Mouse (Mus musculus) thymus, postnatal 25 days (tissue): ENCODE results near the gene Pdpn.
"Not testable (repeated sequence)": the region's sequence is repeated elsewhere in the genome, so short reads cannot be mapped to it uniquely, and the experiment has no call there.

Experiments
- DNase-seq: peaks from one replicate; pipeline ENCODE4 v3.0.0; 2022

The Pdpn gene

DNA sequence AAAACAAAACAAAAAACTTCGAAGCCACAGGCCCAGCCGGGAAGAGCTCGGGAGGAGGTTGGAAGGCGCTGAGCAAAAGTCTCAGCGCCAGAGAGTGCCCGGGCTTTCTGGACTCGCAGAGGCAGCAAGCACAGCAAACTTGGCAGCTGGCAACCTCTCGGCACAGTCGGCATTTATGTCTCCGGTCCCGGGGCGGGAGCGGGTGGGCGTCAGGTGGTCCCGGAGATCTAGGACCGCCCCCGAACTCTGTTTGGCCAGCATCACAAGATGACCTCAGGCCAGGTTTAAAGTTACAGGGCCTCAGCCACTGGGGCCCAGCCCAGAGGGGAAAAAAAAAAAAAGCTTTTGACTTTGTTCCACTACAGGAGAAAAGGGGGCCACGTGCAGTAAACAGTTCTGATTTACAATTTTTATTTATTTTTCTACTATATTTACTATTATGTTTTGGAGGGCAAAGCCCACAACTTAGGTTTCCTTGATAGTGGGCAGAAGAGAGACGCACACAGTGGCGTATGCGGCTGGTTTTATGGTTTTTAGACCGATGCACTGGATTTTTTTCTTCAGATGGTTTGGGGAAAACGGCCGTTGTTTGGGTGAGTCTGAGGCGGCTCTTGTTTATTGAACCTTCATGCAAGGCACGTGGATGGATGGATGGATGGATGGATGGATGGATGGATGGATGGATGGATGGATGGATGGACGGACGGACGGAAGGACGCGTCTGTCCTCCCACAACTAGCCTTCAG is at the start of gene Pdpn:
TSS of gene Pdpn (minus strand) at position 240 of the 746 bp plus-strand sequence.
- no peak for DNase-seq

DNA sequence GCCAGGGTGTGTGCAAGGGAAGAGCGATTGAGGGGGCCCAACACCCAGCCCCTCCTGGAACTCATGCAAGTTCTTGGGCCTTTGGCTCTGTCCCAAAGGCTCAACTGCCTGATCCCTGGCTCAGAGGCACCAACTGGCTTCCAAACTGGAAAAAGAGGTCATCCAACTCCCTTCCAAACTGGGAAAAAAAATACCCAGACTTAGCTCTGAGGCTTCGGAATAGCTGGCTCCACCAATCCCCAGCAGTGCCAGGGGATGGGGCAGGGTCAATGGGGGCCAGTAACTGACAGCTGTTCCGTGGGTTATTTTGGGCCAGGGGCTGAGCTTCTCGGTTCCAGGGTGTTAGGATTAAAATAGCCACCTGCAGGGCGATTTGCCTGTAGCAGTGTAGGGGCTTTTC is 49.3 kb upstream of the Pdpn start:
- DNase-seq, result no peak

DNA sequence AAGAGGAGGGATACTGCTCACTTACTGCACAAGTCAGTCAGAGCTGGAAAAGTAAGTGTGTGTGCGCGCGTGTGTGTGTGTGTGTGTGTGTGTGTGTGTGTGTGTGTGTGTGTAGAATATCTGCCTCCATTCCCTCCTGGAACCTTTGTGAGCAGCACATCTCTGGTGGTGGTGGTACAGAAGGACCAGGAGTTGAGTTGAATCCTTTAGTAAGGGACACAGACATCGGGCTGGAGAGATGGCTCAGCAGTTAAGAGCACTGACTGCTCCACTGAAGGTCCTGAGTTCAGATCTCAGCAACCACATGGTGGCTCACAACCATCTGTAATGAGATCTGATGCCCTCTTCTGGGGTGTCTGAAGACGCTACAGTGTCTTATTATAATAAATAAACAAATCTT is 46.1 kb upstream of the Pdpn start:
- DNase-seq, result not testable (repeated sequence)

DNA sequence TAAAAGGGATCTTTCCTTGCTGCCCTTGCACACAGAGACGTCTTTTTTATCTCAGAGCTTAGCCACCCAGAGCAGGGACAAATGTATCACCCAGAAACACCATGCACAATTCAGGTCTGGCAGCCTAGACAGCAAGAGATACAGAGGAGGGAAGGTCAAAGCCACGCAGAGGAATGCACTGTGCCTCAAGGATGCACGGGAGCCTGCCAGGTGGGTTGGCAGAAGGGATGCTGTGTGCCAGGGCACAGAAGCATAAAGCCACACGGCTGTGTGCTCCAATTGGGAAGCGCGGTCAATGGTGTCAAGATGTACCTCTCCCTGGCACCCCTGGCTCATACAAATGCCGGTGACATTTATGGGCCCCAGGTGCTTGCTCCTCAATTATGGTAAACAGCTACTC is 42.1 kb upstream of the Pdpn start:
- DNase-seq, result no peak

DNA sequence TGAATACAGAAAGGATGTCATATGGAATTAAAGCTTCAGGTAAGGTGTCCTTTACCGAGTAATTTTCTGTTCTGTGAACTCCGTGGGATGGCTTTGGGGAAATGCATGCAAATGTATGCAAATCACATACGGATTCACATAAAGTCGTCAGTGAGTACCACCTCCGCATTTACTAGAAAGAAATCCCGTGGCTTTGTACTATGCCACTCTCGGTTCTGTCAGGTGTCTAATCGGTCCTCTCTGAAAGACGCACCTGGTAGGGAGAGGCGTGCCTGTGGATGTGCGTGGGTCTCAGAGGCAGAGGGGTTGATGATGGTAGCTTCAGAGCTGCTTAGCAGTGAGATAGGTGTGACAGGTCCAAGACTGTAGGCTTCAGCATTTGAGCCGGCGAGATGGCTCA is 40.4 kb upstream of the Pdpn start:
- no peak for DNase-seq

DNA sequence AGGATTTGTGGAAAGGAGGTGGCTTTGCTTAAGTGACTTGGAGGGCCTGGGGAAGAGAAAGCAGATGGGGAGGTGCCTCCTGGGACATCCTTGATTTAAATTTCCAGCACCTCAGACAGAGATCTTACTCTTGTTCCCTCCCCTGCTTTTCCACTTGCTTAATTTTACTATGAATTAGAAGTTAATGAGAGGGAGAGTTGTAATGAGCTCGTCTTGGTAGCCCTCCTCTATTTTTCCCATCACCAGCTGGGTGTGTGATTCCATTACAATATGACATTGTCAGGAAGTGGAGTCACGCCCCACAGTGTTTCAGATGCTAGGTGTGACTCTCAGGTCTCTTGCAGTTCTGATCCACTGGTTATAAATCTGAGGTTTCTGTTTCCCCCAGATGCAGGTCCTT is 36.7 kb upstream of the Pdpn start:
- no peak for DNase-seq

DNA sequence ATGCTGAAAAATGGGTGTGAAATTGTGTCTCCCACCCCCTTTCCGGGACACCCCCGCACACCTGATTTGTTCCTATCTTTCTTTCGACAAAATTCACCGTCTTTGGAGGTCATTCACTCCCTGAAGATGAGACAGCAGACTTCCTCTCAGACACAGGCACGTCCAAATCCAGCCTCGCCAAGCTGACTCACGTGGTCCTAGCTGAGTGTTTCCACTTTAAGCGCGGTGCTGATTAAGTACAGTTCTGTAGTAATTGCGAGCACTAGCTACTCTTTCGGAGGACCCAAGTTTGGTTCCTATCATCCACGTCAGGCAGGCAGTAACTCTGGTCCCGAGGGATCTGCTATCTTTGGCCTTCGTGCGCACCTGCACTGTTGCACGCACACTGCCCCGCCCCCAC is 35.6 kb upstream of the Pdpn start:
- DNase-seq, result no peak

DNA sequence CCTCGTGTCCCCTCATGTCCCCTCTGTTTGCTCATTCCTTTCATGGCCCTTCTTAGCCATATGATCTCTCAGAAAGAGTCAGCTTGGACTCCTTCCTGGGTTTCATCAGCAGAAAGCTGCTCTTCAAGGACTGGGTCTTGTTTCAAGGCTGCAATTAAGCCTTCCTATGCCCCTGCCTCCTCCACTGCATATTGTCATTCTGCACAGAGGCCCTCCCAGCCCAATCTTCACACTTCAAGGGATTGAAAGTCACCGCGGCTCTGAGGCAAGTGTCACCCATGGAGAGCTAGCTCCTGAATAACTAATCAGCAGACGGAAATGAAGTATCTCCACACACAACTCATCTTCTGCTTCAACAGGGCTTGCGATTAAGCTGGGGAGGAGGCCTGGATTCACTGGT is 34.8 kb upstream of the Pdpn start:
- DNase-seq, result no peak

DNA sequence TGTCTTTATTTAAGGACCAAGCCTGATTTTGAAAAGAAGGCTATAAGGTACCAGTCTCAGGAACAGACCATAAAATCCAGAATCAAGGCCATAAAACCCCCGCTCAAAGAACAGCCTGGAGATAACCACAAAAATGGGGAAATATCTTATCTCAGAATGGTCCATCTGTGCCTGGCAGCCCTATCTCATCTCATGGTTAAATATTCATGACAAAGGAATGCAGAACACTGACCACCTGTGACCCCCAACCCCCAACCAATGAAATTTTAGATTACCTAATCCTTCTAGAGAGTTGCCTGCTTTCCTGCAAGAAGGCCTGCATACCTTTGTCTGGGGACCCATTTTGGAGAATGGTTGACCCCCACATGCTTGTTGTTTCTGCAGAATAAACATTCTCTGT is 32.4 kb upstream of the Pdpn start:
- DNase-seq, result no peak

DNA sequence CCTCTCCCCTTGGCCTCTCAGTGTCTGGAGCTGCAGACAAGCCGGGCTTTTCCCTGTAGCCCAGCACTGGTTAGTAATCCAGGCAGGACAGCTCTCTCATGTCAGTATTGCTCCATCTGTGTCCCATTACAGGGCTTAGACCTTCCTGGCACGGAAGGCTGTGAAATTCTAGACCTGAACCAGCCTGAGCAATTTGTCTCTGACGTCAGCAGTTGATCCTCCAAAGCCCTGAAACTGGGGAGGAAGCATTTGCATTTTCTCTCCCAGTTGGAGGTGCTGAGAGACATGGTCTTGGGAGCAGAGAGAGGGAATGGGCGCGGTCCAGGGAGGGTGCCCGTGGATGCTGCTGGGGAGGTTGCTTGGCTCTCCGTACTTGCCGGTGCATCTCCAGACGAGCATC is 31.2 kb upstream of the Pdpn start:
- DNase-seq, result no peak

DNA sequence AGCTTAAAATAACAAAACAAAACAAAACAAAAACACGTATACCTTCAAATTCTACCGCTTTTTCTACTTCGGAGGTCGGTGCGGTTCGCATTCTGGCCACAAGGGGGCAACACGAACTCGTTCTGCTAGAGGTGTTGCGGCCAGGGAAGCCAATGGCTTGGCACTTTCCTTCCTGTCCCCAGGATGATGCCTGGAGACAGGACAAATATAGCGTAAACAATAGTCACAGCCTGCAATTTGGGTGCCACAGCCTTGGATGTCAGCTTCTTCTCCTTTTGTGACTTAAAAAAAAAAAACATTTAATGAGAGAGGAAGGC is 26.2 kb upstream of the Pdpn start:
- DNase-seq, result peak; percentile 56

DNA sequence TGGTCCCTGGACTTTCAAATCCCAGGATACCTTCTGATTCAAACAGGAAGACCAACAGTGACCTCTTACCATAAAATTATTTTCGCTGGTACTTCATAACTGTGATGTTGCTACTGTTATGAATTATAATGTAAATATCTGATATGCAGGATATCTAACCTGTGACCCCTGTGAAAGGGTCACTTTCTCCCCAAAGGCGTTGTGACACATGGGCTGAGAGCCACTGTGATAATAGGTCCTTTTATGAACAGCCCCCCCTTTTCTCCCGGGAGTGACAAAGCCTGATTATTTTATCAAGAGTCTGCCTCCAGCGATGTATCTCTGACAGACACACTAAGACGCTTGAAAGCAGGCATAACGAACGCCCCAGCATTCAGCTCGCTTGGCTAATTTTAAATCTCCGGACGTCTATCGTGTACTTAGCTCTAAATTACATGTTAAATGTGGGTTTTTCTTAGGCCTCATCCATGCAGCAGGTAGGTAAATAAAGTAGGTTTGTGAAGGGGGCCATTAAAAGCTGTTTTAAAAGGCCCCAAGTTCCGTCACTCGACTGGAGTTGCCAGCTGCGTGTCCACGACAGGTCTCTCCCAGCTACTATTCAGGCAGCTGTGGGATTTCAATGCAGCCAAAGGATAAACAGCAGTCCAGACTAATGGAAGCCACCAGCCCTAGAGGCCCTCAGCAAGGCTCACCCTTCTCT is 25.7 kb upstream of the Pdpn start:
- no peak for DNase-seq

DNA sequence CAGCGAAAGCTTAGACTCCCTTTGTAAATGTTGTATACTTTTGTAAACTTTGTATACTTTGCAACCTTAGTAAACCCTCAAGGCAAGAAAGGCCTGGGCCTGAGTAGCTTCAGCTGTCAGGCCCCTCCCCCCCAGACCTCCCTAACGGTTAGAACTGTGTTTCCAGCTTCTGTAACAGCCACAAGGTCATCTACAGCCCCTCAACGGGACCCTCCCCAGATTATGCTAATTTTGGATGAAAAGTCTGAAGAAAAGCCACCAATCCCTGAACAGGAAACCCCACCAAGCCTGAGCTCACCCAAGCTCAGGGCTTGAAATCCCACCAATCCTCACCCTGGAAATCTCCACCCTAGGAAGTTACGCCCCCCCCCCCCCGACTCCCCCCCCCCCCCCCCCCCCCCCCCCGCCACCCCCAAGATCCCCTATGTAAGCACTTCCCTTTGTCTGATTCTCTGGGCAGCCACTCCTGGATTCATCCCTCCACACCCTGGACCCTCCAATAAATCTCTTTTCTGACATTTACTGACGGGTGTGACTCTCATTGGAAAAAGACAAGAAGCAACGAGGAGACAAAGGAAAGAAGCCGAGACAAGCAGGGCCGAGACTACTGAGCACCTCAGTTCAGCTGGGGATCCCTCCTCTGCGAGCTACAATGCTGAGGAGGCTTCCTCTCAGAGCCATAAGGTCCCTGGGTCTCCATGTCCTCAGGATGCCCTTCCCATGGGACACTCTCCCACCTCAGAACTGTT is 25.0 kb upstream of the Pdpn start:
- no peak for DNase-seq

DNA sequence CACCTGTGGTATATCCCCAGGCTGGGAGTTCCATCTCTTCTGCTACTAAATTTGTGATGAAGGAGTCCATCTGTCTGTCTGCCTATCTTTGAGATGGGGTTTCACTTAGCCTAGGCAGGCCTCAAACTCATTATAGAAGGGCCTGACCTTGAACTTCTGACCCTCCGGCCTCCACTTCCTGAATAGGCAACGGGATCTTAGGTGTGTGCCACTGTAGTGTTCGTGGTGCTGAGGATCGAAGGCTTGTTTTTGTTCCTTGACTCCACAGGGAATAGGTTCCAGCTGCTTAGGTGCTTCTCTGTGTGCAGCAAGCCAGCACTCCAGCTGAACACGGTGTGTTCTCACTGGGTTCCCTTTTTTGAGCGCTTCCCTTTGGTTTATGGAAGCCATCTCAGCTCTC is 13.9 kb upstream of the Pdpn start:
- no peak for DNase-seq

DNA sequence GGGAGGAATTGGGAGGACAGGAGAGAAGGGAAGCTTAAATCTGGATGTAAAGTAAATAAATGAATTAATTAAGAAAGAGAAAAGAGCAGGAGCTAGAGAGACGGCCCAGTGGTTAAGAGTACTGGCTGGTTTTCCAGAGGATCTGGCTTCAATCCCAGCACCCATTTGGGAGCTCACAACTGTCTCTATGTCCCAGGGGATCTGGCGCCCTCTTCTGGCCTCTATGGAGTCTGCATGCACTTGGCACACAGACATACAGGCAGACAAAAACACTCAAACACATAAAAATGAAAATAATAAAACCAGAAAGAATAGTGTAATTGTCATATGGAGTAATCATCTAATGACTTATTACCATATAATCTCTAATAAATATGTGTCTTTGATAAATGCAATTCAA is 12.0 kb upstream of the Pdpn start:
- DNase-seq, result peak; percentile 4

DNA sequence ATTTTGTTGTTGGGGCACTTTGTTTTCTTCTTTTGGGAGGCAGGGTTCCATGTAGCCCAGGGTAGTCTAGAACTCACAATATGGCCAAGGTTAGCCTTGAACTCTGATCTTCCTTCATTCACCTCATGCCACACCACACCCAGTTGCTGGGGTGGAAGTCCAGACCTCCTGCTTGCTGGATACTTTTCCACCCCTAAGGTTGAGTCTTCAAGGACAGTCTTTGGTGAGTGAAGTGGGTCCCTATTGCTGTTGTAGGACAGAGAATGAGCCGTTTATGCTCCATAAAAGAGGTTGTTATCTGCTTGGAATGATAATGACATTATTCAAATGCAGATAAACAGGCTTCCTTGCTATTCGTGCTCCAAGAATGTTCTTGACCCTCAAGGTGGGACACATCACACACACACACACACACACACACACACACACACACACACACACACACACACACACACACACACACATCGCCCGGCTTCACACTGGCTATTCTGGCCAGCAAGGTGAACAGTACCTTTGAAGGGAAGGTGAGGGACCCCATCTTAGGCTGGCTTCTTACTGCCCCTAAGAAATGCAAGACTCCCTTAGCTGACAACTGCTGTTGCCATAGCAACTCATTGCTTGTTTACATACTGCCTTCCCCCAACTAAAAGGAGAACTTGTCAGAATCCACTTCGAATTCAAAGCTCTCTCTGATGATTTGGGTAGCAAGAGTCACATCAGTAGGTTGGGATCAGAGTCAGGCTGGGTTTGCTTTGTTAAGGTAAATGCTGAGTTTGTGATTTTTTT is 6.8 kb upstream of the Pdpn start:
- DNase-seq, result no peak

DNA sequence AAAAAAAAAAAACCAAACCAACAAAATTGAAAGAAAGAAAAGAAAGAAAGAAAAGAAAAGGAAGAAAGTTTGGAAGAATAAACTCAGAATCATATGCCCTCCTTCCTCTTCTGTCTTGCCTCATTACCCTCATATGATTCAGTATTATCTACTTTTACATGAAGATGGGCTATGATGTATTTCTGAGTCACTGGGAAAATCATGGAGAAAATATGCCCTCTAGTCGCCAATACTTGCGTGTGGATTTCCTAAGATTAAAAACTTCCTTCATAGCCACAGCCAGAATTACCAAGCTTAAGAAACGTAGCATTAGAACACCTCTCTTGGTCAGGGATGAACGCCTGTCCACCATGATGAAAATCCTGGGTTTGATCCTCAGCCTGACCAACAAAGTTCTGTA is 5.7 kb upstream of the Pdpn start:
- no peak for DNase-seq

DNA sequence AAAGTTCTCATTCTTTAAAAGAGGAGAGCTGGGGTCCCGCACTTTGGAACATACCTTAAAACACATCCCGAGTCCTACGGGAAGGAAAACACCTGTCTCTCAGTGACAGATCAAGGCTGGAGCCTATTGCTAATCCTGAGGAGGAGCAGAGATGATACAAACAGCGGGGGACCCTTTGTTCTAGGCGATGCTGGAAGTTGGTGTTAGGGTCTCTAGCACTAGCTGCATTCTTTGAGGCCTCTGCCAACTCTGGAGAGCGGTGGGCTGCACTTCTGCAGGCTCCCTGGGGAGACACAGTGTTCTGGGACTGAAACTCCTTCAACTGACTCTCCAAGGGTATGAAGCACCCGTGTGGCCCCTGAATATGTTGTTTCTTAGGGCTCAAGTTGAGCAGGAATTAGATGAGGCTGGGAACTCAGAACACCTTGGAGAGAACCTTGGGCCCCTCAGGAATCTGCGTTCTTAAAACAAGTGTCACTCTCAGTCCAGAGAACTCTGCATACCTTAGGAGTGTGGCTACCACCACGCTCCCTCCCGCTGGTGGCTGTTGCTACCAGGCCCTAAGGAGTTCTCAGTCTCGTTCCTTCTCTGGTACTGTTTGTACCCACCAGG is 3.0 kb upstream of the Pdpn start:
- DNase-seq, result no peak

DNA sequence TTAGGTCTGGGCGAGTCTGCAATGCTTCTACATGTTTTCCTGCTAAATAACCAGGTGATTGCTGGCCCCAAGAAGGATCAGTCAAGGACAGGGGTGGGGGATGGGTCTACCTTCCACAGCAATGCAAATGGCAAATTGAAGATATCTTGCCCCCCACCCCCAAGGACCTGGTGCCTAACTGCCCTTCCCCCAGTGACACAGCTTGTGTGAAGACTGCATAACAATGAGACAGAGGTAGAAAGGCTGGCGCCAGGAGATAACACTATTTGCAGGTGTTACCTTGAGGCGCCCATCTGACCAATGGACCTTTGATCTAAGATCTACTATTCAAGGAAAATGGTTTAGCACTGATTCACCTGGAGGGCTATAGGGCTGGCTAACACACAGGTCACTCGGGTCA is 2.5 kb upstream of the Pdpn start:
- no peak for DNase-seq

DNA sequence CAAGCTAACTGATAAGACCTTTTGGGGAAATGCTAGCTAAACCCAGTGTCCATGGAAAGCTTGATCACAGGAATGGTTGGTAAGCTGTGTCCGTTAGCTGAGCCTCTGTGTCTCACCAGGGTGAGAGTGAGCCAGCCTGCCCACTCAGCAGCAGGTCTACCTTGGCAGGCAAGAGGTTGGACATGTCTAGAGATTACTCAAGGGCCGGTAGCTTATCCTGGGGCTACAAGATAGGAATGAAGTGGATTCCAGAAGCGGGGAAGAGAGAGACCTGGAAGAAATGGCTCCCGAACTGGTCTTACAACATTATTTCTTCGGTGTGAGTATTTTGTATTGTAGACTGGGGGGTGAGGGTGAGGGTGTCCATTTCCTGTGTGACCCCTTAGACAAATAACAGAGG is 1.7 kb upstream of the Pdpn start:
- no peak for DNase-seq

DNA sequence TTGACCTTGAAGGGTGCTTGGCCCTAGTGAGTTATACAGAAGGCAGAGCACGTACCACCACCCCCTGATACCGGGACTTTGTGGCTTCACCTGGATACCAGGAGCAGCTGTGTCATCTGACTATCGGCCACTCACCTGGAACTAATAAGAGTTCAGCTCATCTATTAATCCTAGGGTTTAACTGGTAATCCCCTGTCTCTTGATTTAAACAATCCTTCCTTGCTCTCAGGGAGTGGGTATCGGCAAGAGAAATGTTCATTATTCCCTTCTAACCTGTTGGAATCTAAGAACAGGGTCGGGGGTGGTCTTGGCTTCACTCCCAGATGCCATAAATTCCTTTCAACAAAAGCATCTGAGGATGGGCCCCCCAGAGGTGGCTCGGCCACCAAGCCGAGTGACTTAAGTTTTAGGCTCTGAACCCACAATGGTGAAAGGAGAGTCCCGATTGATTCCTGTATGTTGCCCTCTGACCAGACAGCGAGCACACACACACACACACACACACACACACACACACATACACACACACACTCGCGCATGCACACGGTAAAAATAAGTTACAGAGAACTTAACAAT is 837 bp upstream of the Pdpn start:
- DNase-seq, result no peak

DNA sequence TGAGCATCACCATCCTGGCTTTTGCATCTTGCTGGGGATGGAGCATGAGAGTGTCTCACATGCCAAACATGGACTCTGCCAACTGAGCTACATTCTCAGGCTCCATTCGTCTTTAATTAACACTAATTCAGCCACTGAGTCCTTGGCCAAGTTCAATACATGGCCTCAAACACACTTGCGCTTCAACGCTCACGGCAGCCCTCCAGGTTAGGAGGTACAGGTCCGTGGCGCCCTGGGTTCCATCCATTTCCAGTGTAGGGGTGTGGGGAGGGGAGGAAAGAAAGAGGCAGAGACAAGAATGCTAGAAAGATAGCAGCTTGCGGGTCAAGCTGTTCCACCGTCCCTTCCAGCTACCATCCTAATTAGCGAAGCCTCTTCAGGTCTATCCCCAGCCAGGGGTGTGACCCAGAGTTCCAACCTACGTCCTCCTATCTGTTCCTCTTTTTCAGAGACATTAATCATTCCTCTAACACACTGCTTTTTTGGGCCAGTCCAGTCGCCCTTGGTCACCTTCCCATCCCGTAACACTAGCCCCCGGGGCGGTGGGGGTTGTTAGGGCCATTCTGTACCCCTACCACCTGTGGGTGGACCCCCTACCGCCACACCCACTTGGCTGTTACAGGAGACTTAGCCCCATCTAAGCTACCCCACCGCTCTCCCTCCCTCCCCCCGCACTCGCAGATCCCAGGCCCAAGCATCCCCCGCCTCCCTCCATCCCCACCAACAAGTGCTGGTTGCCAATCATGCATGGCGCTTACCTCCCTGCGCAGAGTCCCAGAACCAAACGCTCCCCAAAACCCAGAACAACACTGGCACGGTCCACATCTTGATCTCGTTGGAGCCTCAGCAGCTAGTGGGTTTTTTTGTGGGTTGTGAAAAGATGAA is 691 bp downstream of the Pdpn start:
- no peak for DNase-seq
